Mouse (Mus musculus): ENCODE data around the gene Asb1.

Asb1 gene

GRCm38 (mm10) chr1:91545226-91545625 lies 4.9 kb downstream of the Asb1 start:
- no peak for DNase-seq (ENCODE audit: low spot score in 2 of 2)

- DNase-seq (ENCODE audit: low spot score in 2 of 2), result no peak
Observed at GRCm38 (mm10) chr1:91547567-91547966, 7.2 kb downstream of the Asb1 start.

DNA sequence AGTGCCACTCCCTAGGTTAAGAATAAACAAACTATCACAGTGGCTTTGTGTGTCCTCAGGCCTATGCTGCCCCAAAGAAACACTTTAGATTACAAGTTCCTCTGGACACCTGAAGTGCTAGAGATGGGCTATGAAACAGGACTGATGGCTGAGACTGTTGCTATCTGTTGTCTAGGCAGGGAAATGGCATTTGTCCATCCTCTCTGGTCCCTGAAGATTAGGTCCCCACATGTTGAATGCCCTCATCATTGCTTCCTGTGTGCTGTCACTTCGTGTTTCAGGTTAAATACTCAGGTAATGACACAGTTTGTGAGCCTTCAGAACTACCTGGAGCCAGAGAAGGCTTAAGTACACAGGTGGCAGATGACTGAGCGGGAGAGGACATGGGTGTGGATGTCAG lies 8.7 kb downstream of the Asb1 start:
- no peak for DNase-seq (ENCODE audit: low spot score in 2 of 2)

GRCm38 (mm10) chr1:91557099-91557498 lies 16.8 kb downstream of the Asb1 start:
- DNase-seq (ENCODE audit: low spot score in 2 of 2), result no peak

GRCm38 (mm10) chr1:91561226-91561625 lies 20.9 kb downstream of the Asb1 start:
- DNase-seq (ENCODE audit: low spot score in 2 of 2), result no peak

DNA sequence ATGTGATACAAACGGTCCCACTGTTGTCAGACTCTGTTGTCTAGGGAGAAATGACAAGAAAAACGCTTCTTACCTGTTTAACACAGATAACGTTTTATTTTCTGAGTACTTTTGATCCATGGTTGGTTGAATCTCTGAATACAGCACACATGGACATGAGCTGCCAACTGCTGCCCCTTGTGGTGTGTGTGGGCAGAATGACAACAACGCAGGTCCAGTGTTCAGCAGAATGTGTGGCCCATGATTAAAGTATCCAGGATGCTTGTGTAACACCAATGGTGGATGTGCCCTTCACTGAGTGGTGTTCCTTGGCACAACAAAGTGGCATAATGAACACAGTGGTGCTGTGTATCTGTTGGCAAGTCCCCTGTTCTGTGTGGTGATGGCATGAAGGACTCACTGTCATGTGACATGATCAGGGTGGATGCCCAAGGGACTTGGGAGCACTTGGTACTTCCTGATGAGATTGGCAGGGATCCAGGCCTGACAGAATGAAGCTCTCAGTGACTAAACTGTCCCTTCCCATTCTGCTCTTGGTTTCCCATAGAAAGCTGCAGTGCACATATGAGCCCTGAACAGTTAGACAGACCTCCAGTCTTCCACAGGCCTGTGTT lies 22.7 kb downstream of the Asb1 start:
- DNase-seq (ENCODE audit: low spot score in 2 of 2), result no peak

GRCm38 (mm10) chr1:91564004-91564403 lies 23.7 kb downstream of the Asb1 start:
- no peak for DNase-seq (ENCODE audit: low spot score in 2 of 2)

DNA sequence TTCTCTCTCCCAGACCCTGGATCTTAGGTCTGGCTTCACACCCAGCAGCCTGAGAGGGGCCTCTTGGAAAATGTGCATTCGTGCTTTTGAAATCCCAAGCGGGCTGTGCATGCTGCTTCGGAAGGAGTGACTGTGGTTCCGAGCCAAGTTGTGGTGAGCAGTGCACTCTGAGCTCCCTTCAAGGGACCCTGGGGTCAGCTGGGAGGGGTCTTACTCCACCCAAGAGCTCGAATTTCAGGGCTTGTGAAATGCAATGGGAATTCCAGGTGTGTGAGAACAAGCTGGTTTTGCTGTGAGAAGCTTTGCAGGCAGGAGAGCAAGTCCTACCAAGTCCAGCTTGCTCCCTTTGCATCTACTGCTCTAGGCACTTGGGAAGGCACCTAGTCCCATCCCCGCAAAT lies 24.3 kb downstream of the Asb1 start:
- no peak for DNase-seq (ENCODE audit: low spot score in 2 of 2)

GRCm38 (mm10) chr1:91567269-91567668 lies 26.9 kb downstream of the Asb1 start:
- DNase-seq (ENCODE audit: low spot score in 2 of 2), result no peak

DNA sequence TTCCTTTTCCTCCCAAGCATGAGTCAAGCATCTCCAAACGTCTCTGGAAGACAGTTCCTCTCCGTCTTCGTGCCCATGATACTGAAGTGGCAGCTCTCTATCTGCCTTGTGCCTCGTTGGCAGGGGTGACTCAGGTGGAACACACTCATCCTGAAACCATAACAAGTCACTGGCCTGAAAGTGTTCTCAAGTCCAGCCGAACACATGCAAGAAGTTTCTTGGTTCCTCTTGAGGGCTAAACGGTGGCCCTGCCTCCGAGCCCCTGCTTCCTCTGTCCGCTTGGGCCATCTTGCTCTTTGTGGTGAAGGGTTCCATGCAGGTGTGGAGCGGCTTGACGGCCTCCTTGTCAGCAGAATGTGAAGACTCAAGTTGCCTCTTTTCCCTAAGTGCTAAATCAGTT lies 32.1 kb downstream of the Asb1 start:
- no peak for DNase-seq (ENCODE audit: low spot score in 2 of 2)

- DNase-seq (ENCODE audit: low spot score in 2 of 2), result no peak
Observed at GRCm38 (mm10) chr1:91574208-91574607, 33.9 kb downstream of the Asb1 start.

DNA sequence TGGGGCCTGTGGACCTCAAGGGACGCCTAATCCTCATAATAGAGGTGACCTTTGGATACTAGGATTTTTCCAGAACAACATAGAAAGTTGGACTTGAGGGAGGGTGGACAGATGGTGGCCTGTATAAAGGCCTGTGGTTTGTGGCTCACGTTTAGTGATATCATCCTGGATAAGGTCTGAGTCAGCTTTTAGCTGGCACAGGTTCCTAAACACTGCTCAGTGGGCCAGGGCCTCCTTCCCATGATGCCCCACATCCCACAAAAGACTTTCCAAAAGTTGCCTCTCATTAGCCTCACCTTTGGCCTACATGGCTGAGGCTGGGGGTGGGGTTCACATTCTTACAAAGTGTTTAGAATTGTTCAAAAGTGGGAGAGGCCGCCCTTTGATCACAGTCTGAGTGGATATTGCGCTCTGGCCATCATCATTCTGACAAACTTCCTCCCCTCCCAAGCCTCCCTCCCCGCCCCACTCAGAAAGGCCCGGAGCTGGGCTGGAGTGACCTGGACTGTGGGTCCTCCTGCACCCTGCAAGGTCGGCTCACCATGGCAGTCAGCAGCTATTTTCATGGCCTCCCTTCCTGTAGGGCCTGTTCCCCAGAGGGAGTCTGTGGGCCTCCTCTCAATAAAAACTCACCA lies 37.7 kb downstream of the Asb1 start:
- DNase-seq (ENCODE audit: low spot score in 2 of 2), result no peak

DNA sequence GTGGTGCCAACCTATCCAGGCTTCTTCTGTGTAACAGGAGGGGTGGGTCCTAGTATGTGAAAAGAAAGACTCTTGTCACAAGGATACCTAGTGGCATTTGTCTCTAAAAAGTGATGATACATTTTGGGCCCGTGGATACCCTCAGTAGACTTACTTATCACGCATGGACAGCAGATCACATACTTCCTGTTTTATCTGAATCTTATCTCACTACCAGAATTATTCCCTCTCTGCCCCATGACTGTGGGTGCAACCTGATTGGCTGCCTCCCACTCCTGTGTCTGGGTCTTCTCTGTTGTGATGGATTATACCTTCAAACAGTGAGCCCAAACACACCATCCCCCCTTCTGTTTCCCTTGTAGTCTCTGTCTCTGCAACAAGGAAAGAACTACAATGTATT lies 40.2 kb downstream of the Asb1 start:
- DNase-seq (ENCODE audit: low spot score in 2 of 2), result no peak

DNA sequence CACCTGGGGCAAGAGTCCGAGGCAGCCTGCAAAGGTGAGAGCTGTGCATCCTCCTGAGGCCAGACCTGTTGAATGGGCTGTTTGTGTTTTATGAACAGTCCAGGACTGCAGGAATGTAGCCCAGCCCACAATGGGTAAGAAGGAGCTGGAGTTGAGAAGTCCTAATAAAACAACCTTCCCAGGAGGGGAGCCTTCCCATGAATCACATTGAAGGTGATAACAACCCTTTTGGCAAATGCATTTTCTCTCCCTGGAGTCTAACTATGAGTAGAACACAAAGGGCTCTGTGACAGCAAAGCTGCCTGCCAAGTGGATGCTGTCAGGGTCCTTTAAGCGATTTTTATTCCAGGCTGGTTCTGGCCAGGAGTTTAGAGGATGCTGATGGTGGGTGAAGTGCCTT lies 40.9 kb downstream of the Asb1 start:
- DNase-seq (ENCODE audit: low spot score in 2 of 2), result no peak

- DNase-seq (ENCODE audit: low spot score in 2 of 2), result no peak
Observed at GRCm38 (mm10) chr1:91584969-91585835, 44.9 kb downstream of the Asb1 start.

DNA sequence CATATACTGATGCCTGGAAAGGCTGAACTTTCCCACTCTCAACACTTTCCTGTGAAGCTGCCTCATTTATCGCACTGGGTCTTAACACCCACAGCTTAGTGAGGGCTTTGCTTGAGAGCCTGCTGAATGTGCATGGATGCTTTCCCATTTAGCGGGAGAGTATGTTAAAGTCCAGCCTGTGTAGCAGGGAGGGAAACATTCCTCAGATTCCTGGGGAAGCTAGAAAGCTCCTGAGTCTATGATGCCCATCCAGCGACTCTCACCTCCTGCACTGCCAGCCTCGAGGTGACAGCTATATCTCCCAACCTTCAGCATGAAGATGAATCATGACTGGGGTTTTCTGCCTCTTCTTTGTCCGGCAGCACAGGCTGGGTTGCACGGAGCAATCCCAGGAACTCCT lies 49.4 kb downstream of the Asb1 start:
- no peak for DNase-seq (ENCODE audit: low spot score in 2 of 2)

GRCm38 (mm10) chr1:91595521-91596020 lies 55.2 kb downstream of the Asb1 start:
- DNase-seq (ENCODE audit: low spot score in 2 of 2), result no peak

DNA sequence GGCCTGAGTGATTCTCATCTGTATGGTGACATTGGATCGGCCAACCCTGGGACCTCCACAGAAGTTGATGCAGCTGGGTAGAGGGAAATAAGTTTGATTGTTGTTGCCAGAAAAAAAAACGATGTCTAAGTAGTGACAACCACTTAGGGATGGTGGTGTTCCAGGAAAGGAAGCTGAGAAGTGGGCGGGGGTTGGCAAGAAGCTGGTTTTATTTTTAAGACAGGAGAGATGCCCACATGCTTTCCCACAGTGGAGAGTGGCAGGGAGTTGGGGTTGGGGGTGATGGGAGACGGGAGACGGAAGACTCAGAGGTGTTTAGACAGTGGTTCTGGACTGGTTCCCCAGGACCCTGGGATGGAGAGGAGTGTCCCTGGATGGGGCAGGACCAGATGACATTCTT lies 57.3 kb downstream of the Asb1 start:
- DNase-seq (ENCODE audit: low spot score in 2 of 2), result no peak

GRCm38 (mm10) chr1:91600671-91601361 lies 60.5 kb downstream of the Asb1 start:
- DNase-seq (ENCODE audit: low spot score in 2 of 2), result no peak

GRCm38 (mm10) chr1:91601362-91602096 lies 61.2 kb downstream of the Asb1 start:
- no peak for DNase-seq (ENCODE audit: low spot score in 2 of 2)

GRCm38 (mm10) chr1:91605632-91606031 lies 65.3 kb downstream of the Asb1 start:
- DNase-seq (ENCODE audit: low spot score in 2 of 2), result no peak

Data from natural killer cell, adult 2 months (primary cell).